15 mouse cellular contexts compared by ENCODE assay signal in genomic region chr15:31911978-31912377, GRCm38 (mm10).
"Had no signal": no experiment of that assay in that cellular context is flagged by ENCODE, and none has a peak within 500 bp of the region (broad histone marks: within the 10 kb centered on the region; RNA-seq: fewer than 3 reads in every experiment).

No protein-coding gene starts in this region.

- H3K27ac ChIP-seq: neural tube, embryonic 15.5 days; stomach, embryonic 15.5 days; stomach, postnatal 0 days had no signal

- H3K9me3 ChIP-seq: neural tube, embryonic 15.5 days; stomach, embryonic 15.5 days had no signal

- H3K9ac ChIP-seq: neural tube, embryonic 15.5 days; stomach, embryonic 15.5 days had no signal

- H3K4me1 ChIP-seq: neural tube, embryonic 15.5 days; stomach, embryonic 15.5 days had no signal

- H3K4me2 ChIP-seq: neural tube, embryonic 15.5 days; stomach, embryonic 15.5 days had no signal

- DNase-seq: retina, postnatal 1 day; right cerebral cortex, adult 18-20 months; right cerebral cortex, postnatal 14 days; right cerebral cortex, postnatal 25 days; right cerebral cortex, postnatal 4 days; spleen, adult 18-20 months; thymus, adult 18-20 months; thymus, adult 2 months; thymus, postnatal 14 days; thymus, postnatal 25 days; thymus, postnatal 36 days; thymus, postnatal 4 days had no signal

- H3K36me3 ChIP-seq: neural tube, embryonic 15.5 days; stomach, embryonic 15.5 days had no signal

- H3K4me3 ChIP-seq: neural tube, embryonic 15.5 days; stomach, embryonic 15.5 days had no signal

- H3K27me3 ChIP-seq: neural tube, embryonic 15.5 days; stomach, embryonic 15.5 days had no signal
